Mouse (Mus musculus) C2C12 (cell line): Measurements from ENCODE around the gene Retreg1. TPM values are rescaled to one million over a fixed set of nuclear protein-coding genes. Genes with fewer than 3 reads are reported as not detected.

Experiments
- H3K27me3 ChIP-seq: one replicate; pipeline ENCODE4 v1.6.1; 2011; ENCODE audit not compliant: control insufficient read depth, insufficient read depth, insufficient read length
- H3K36me3 ChIP-seq: one replicate; pipeline ENCODE4 v1.6.1; 2011; ENCODE audit not compliant: control insufficient read depth, insufficient read depth
- H3K4me3 ChIP-seq: one replicate; pipeline ENCODE4 v1.5.1; 2011; ENCODE audit warnings: mild to moderate bottlenecking, control low read depth; ENCODE audit not compliant: poor library complexity, insufficient read depth, severe bottlenecking
- H3K79me2 ChIP-seq: one replicate; pipeline ENCODE4 v1.6.1; 2011; ENCODE audit not compliant: control insufficient read depth, insufficient read depth
- H3K79me3 ChIP-seq: one replicate; pipeline ENCODE4 v1.6.1; 2011; ENCODE audit warnings: low read depth, control low read depth
- H3ac ChIP-seq: one replicate; pipeline ENCODE3; 2011; ENCODE audit warnings: low read depth; ENCODE audit not compliant: control insufficient read depth, insufficient read length
- CEBPB ChIP-seq: IDR thresholded peaks from one replicate; pipeline ENCODE4 v1.6.1; 2011; ENCODE audit warnings: low read depth, mild to moderate bottlenecking, control low read depth, moderate library complexity
- CTCF ChIP-seq: IDR thresholded peaks from one replicate; pipeline ENCODE4 v1.5.1; 2011; ENCODE audit not compliant: control insufficient read depth, insufficient read depth, insufficient read length
- FOSL1 ChIP-seq: IDR thresholded peaks from one replicate; pipeline ENCODE4 v1.8.0; 2011; ENCODE audit warnings: mild to moderate bottlenecking, low read length; ENCODE audit not compliant: poor library complexity, insufficient read depth, severe bottlenecking
- MAX ChIP-seq: IDR thresholded peaks from one replicate; pipeline ENCODE4 v1.6.1; 2011; ENCODE audit warnings: mild to moderate bottlenecking, control low read depth
- MYOD1 ChIP-seq: IDR thresholded peaks from one replicate; pipeline ENCODE4 v1.6.1; 2011; ENCODE audit warnings: low read depth; ENCODE audit not compliant: control insufficient read depth, insufficient read length
- MYOG ChIP-seq: IDR thresholded peaks from one replicate; pipeline ENCODE4 v1.6.1; 2011; ENCODE audit not compliant: control insufficient read depth, insufficient read length; ENCODE audit errors: extremely low read depth
- USF1 ChIP-seq: IDR thresholded peaks from one replicate; pipeline ENCODE4 v1.6.1; 2011; ENCODE audit warnings: low read depth, mild to moderate bottlenecking, control low read depth, moderate library complexity
- polyA plus RNA-seq: library from polyadenylated mRNA; unstranded; fragments of >200 nt; fragmentation: generic; extraction: Trizol; gene quantifications from one replicate; pipeline ENCODE4 v1.2.1, GENCODE M21; 2012; ENCODE audit warnings: missing spikeins

Gene Retreg1
- polyA plus RNA-seq, 1 experiment, result 32.8 TPM

DNA sequence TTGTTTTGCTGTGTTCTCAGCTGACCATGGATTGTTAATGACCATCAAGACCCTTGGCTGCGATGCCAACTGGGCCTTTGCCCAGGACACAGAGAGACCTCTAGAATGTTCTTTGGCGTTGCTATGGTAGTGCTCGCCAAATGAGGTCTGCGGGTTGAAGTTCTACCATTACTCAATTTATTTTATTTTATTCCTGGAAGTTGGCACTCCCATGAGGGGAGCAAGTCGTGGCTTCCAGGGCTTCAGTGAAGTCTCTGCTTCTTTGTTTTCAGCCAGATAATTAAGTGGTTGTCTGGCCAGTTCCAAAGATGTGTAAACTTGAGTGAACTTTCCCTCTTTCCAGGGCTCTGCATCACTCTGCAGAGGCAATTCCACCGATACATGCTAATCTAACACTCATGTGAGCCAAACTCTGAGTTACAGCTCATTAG lies 43.6 kb downstream of the Retreg1 start:
- peaks cover 18% of the 10 kb centered on the region for H3K36me3 ChIP-seq
- no peak overlapping the region for H3ac ChIP-seq
- peaks cover 14% of the 10 kb centered on the region for H3K79me2 ChIP-seq
- H3K79me3 ChIP-seq, result no peaks in the 10 kb centered on the region
- H3K4me3 ChIP-seq, result no peak overlapping the region
- TF ChIP-seq USF1, result no peak
- TF ChIP-seq MYOG, result no peak
- TF ChIP-seq MAX, result no peak
- no peak for TF ChIP-seq CEBPB
- TF ChIP-seq MYOD1, result no peak
- no peak for TF ChIP-seq FOSL1
- no peak for TF ChIP-seq CTCF
- H3K27me3 ChIP-seq, result no peaks in the 10 kb centered on the region

DNA sequence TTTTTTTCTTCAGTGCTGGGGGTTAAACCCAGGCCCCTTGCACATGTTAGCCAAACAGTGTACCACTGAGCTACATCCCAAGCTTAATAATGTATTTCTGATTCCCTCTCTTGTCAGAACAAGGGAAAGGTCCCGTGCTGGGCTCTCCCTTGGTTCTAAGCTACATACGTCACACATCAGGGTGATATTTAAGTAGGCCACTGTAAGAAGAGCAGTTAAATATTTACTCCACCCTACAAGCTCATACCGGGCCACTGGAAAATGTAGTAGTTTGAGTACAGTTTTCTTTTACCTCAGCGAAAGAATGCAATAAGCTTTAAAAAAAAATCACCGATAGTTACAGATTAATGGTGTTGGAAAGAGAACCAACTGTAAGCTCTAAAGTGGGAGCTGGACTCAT lies 46.9 kb downstream of the Retreg1 start:
- H3K79me2 ChIP-seq, result no peaks in the 10 kb centered on the region
- no peak overlapping the region for H3K4me3 ChIP-seq
- H3K27me3 ChIP-seq, result no peaks in the 10 kb centered on the region
- no peaks in the 10 kb centered on the region for H3K79me3 ChIP-seq
- H3ac ChIP-seq, result no peak overlapping the region
- TF ChIP-seq USF1 (no peak), FOSL1 (no peak), MAX (no peak), CEBPB (no peak), MYOG (no peak), CTCF (no peak), MYOD1 (no peak)
- peaks cover 26% of the 10 kb centered on the region for H3K36me3 ChIP-seq

DNA sequence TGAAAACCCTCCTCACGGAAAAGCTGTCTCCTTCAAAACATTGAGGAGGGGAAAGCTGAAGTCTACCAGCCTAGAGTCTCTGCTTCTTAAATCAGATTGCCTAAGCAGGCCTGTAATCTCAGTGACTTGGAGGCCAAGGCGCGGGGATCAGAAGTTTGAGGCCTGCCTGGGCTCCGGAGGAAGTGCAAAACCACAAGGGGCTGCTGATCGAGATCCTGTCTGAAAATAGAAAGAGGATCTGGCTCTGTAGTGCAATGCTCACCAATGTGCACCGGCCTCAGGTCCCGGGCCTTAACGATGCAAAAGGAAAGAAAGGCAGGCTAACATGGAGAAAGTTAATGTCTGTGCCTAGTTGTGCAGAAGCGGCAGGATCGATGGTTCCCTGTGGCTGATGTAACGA lies 48.6 kb downstream of the Retreg1 start:
- Histone ChIP-seq H3K79me3 (no peaks in the 10 kb centered on the region), H3ac (no peak overlapping the region), H3K36me3 (peaks cover 31% of the 10 kb centered on the region), H3K27me3 (no peaks in the 10 kb centered on the region), H3K4me3 (no peak overlapping the region), H3K79me2 (no peaks in the 10 kb centered on the region)
- no peak for TF ChIP-seq MYOD1

DNA sequence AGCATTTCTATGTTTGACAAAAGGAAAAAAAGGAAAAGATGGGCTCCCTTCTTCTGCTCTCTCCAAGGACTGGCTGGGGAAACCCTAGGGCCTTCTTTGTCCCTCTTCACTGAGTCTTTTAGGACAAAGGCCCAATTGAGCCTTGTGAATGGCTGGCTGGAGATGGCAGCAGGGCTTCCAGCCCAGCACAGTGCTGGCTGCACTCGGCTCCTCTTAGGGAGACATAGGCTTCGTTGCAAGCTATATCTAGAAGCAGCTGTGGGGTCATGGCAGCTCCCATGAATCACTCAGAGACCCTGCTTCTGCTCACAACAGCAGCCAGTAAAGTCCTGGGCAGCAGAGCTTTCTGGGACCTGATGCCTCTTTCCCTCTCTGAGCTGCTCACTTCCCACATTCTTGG lies 50.3 kb downstream of the Retreg1 start:
- Histone ChIP-seq H3ac (no peak overlapping the region), H3K79me2 (no peaks in the 10 kb centered on the region), H3K36me3 (peaks cover 35% of the 10 kb centered on the region), H3K27me3 (no peaks in the 10 kb centered on the region), H3K4me3 (no peak overlapping the region), H3K79me3 (no peaks in the 10 kb centered on the region)
- TF ChIP-seq CTCF (no peak), FOSL1 (no peak), CEBPB (no peak), USF1 (no peak), MYOG (no peak), MAX (no peak), MYOD1 (no peak)

DNA sequence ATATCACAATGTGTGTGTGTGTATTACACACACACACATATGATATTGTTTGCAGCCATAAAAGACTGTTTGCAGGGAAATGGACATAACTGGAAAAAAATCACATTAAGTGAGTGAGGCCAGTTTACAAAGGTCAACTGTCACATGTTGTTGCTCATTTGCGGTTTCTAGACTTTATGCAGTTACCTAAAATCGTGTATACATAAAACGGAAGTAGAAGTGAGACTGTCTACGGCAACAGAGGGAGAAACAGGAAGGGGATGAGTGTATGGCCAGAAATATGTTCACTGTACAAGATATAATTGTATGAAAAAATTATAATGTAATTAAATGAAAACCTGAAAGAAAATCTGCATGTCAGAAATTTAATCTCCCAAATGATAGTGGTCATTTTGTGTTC lies 53.8 kb downstream of the Retreg1 start:
- no peaks in the 10 kb centered on the region for H3K27me3 ChIP-seq
- no peak overlapping the region for H3K4me3 ChIP-seq
- no peak overlapping the region for H3ac ChIP-seq
- no peaks in the 10 kb centered on the region for H3K79me3 ChIP-seq
- no peak for TF ChIP-seq USF1
- no peak for TF ChIP-seq FOSL1
- no peak for TF ChIP-seq CEBPB
- no peak for TF ChIP-seq CTCF
- TF ChIP-seq MYOD1, result no peak
- no peak for TF ChIP-seq MAX
- TF ChIP-seq MYOG, result no peak
- no peaks in the 10 kb centered on the region for H3K79me2 ChIP-seq
- peaks cover 15% of the 10 kb centered on the region for H3K36me3 ChIP-seq

DNA sequence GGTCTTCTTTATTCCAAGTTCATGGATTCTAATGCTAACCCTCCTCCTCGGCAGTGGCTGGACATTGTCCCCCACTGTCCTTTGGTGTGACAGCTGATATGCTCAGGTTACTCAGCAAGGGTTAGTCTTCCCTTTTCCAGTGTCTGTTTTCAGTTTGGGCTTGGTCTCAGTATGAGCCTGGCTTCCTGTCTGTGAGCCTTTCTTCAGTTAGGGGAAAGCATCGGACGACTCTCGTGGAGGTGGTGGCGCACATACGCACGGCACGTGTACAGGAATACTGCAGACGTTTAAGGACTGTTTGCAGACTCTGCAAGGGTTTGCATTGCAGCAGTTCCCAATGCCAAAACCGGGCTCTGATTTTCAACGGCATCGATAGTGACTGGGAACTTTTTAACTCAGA lies 54.6 kb downstream of the Retreg1 start:
- Histone ChIP-seq H3K36me3 (peaks cover 12% of the 10 kb centered on the region), H3K4me3 (no peak overlapping the region), H3ac (no peak overlapping the region), H3K79me3 (no peaks in the 10 kb centered on the region), H3K79me2 (no peaks in the 10 kb centered on the region), H3K27me3 (no peaks in the 10 kb centered on the region)
- TF ChIP-seq CEBPB (no peak), MYOG (no peak), FOSL1 (no peak), USF1 (no peak), MYOD1 (no peak), CTCF (no peak), MAX (no peak)
